Mouse (Mus musculus) MEL (cell line): ENCODE measurements around the gene Als2cr12.

Experiments used
- ETS1 ChIP-seq: IDR thresholded peaks from 2 replicates; pipeline ENCODE4 v1.6.1; 2012; ENCODE audit warnings: low read depth, mild to moderate bottlenecking, inconsistent platforms, low read length, improper control_type of control experiment, moderate library complexity
- POLR2AphosphoS2 ChIP-seq: IDR thresholded peaks from 2 replicates; pipeline ENCODE4 v1.6.1; 2011; ENCODE audit warnings: low read length, improper control_type of control experiment

DNA sequence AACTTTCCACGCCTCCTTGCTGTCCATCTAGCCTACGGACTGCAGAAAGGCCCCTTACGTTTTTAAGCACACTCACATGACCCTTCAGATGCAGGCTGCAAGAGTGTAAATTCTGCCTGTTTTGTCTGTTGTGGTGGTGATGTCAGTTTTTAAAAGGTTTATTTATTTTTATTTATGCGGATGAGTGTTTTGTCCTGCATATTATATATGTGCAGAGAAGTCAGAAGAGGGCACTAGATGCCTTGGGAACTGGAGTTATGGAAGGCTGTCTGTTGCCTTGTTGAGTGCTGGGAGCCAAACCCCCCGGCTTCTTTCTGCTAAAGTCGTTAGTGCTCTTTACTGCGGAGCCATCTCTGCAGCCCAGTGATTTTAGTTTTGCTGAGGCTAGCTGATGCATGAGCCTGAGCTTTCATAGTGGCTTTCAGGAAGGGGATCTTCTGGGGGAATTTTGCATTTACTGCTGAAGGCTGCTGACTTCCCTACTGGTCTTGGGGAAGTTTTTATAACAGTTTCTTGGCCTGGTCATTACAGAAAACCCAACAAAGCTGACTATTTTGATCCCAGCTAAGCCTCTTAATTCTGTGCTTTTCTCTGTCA, 28.1 kb upstream of the Als2cr12 start:
- TF ChIP-seq POLR2AphosphoS2 = no peak
- TF ChIP-seq ETS1 = no peak
